Mouse (Mus musculus) stomach, postnatal 0 days (tissue): Measurements from ENCODE around the gene Saysd1.

Experiments
- CTCF ChIP-seq: IDR thresholded peaks from 2 replicates; pipeline ENCODE4 v1.5.1; 2016; ENCODE audit warnings: antibody characterized with exemption, low read depth, mild to moderate bottlenecking, moderate library complexity
- EP300 ChIP-seq: optimal IDR thresholded peaks from 2 replicates; pipeline ENCODE3; 2016; ENCODE audit warnings: antibody characterized with exemption

DNA sequence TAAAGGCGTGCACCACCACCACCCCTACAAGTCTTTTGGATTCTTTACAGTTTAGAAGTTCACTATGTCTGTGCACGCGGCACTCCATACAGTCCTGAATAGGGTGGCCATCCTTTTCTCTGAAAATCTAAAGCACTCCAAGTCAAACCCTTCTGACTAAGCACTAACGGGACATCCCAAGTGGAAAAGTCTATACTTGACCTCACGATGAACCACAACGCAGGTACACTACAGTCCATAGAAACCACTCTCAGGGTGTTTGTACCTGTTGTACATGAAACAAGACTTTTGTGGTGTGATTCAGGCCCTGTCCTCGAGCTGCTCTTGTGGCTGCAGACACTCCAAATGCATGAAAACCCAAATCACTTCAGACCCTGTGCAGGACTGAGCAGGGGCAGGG, 36.8 kb upstream of the Saysd1 start:
- TF ChIP-seq CTCF (no peak), EP300 (no peak)
